Mouse (Mus musculus) intestine, postnatal 0 days (tissue): ENCODE results near the gene Hmgcr. TPM values are rescaled to one million over a fixed set of nuclear protein-coding genes. Genes with fewer than 3 reads are reported as not detected.

Source experiments
- ATAC-seq: fragments of 200-750 bp; cut with Nextera tagmentation; 2 replicates; pipeline ENCODE4 v1.8.0; 2017; ENCODE audit warnings: mild to moderate bottlenecking, moderate TSS enrichment, moderate library complexity
- H3K27ac ChIP-seq: fragments of 300-500 bp; sonication (generic); 2 replicates; pipeline ENCODE4 v1.5.1; 2014; ENCODE audit warnings: mild to moderate bottlenecking, low read depth, low read length, moderate library complexity
- H3K27me3 ChIP-seq: fragments of 300-500 bp; sonication (generic); replicated peaks from 2 replicates; pipeline ENCODE4 v1.6.1; 2014; ENCODE audit warnings: low read length, mixed read lengths; ENCODE audit not compliant: control insufficient read depth, insufficient read depth
- H3K36me3 ChIP-seq: fragments of 300-500 bp; sonication (generic); 2 replicates; pipeline ENCODE4 v1.6.1; 2014; ENCODE audit warnings: mild to moderate bottlenecking, moderate library complexity; ENCODE audit not compliant: control insufficient read depth, insufficient read depth
- H3K4me1 ChIP-seq: fragments of 300-500 bp; sonication (generic); replicated peaks from 2 replicates; pipeline ENCODE4 v1.6.1; 2014; ENCODE audit warnings: antibody characterized with exemption, low read length, mixed read lengths; ENCODE audit not compliant: control insufficient read depth, insufficient read depth
- H3K4me2 ChIP-seq: fragments of 300-500 bp; sonication (generic); replicated peaks from 2 replicates; pipeline ENCODE4 v1.6.1; 2014; ENCODE audit warnings: low read depth, mild to moderate bottlenecking, moderate library complexity
- H3K4me3 ChIP-seq: fragments of 300-500 bp; sonication (generic); 2 replicates; pipeline ENCODE4 v1.5.1; 2014; ENCODE audit warnings: low read depth, low read length
- H3K9ac ChIP-seq: fragments of 300-500 bp; sonication (generic); 2 replicates; pipeline ENCODE4 v1.6.1; 2014; ENCODE audit warnings: mild to moderate bottlenecking, low read depth, low read length
- H3K9me3 ChIP-seq: fragments of 300-500 bp; sonication (generic); 2 replicates; pipeline ENCODE4 v1.6.1; 2016; ENCODE audit warnings: mixed run types; ENCODE audit not compliant: control insufficient read depth
- CTCF ChIP-seq: sonication (generic); IDR thresholded peaks from 2 replicates; pipeline ENCODE4 v1.5.1; 2016; ENCODE audit warnings: low read depth, mild to moderate bottlenecking, control low read depth, antibody characterized with exemption, moderate library complexity
- WGBS: fragments of 180-500 bp; shearing (Covaris S2); extraction: QIAGEN DNeasy Blood & Tissue Kit; methylation state at CpG from one replicate; pipeline ENCODE4 v1.1.7; 2014; 5-methylcytosine and 5-hydroxymethylcytosine counted together
- polyA plus RNA-seq: library from polyadenylated mRNA; unstranded; fragments of >200 nt; fragmentation: Nextera tagmentation; extraction: Ambion mirVana; gene quantifications from 2 replicates; pipeline ENCODE4 v1.2.1, GENCODE M21; 2015

The Hmgcr gene
- polyA plus RNA-seq, result 23.2 and 24.4 TPM in 2 replicates

- WGBS, result under 1% methylated on average over 70 of the region's 70 CpGs
- peaks cover 7% of the 10 kb centered on the region for H3K36me3 ChIP-seq
- peak within 1 kb of the TSS; percentile 92 for H3K4me3 ChIP-seq
- peak; percentile 99 for ATAC-seq
- H3K4me2 ChIP-seq, result peak within 1 kb of the TSS; percentile 87
- no peaks in the 10 kb centered on the region for H3K4me1 ChIP-seq
- no peaks in the 10 kb centered on the region for H3K9me3 ChIP-seq
- peak; percentile 27; the same call in 1 of the 2 replicates for TF ChIP-seq CTCF
- H3K27me3 ChIP-seq, result no peaks in the 10 kb centered on the region
- H3K27ac ChIP-seq, result peak within 1 kb of the TSS; percentile 87
- H3K9ac ChIP-seq, result peak within 1 kb of the TSS; percentile 81
Observed at GRCm38 (mm10) chr13:96670406-96671077, at the start of gene Hmgcr. Gene Hmgcr, minus strand, starts transcription at chr13:96670936.

- Histone ChIP-seq H3K27me3 (no peaks in the 10 kb centered on the region), H3K4me2 (no peak overlapping the region), H3K9ac (no peak overlapping the region), H3K4me3 (no peak overlapping the region), H3K4me1 (no peaks in the 10 kb centered on the region), H3K27ac (no peak overlapping the region), H3K36me3 (no peaks in the 10 kb centered on the region), H3K9me3 (no peaks in the 10 kb centered on the region)
- no peak for ATAC-seq
- no peak for TF ChIP-seq CTCF
- 72% methylated on average over 2 of the region's 2 CpGs for WGBS
Observed at GRCm38 (mm10) chr13:96720003-96720402, 49.3 kb upstream of the Hmgcr start.

GRCm38 (mm10) chr13:96717821-96718220, 47.1 kb upstream of the Hmgcr start:
- Histone ChIP-seq H3K27me3 (no peaks in the 10 kb centered on the region), H3K4me1 (no peaks in the 10 kb centered on the region), H3K27ac (no peak overlapping the region), H3K4me3 (no peak overlapping the region), H3K9me3 (no peaks in the 10 kb centered on the region), H3K9ac (no peak overlapping the region), H3K4me2 (no peak overlapping the region), H3K36me3 (no peaks in the 10 kb centered on the region)
- ATAC-seq, result no peak
- TF ChIP-seq CTCF, result no peak
- WGBS, result 56% methylated on average over 1 of the region's 1 CpGs

GRCm38 (mm10) chr13:96716311-96716710, 45.6 kb upstream of the Hmgcr start:
- 83% methylated on average over 2 of the region's 2 CpGs for WGBS
- no peaks in the 10 kb centered on the region for H3K4me1 ChIP-seq
- H3K4me3 ChIP-seq, result no peak overlapping the region
- TF ChIP-seq CTCF, result no peak
- no peak overlapping the region for H3K27ac ChIP-seq
- no peaks in the 10 kb centered on the region for H3K27me3 ChIP-seq
- H3K9me3 ChIP-seq, result no peaks in the 10 kb centered on the region
- no peak overlapping the region for H3K9ac ChIP-seq
- H3K36me3 ChIP-seq, result no peaks in the 10 kb centered on the region
- H3K4me2 ChIP-seq, result no peak overlapping the region
- no peak for ATAC-seq

- 71% methylated on average over 8 of the region's 8 CpGs for WGBS
- Histone ChIP-seq H3K4me3 (no peak overlapping the region), H3K36me3 (no peaks in the 10 kb centered on the region), H3K4me2 (no peak overlapping the region), H3K27ac (no peak overlapping the region), H3K9me3 (no peaks in the 10 kb centered on the region), H3K4me1 (no peaks in the 10 kb centered on the region), H3K9ac (no peak overlapping the region), H3K27me3 (no peaks in the 10 kb centered on the region)
- no peak for TF ChIP-seq CTCF
- no peak for ATAC-seq
Observed at GRCm38 (mm10) chr13:96709269-96710233, 38.8 kb upstream of the Hmgcr start.

GRCm38 (mm10) chr13:96702567-96703278, 32.0 kb upstream of the Hmgcr start:
- WGBS, result 66% methylated on average over 9 of the region's 9 CpGs
- H3K9ac ChIP-seq, result no peak overlapping the region
- TF ChIP-seq CTCF, result no peak
- H3K4me1 ChIP-seq, result no peaks in the 10 kb centered on the region
- no peaks in the 10 kb centered on the region for H3K27me3 ChIP-seq
- H3K4me2 ChIP-seq, result no peak overlapping the region
- H3K36me3 ChIP-seq, result no peaks in the 10 kb centered on the region
- no peak overlapping the region for H3K27ac ChIP-seq
- H3K9me3 ChIP-seq, result no peaks in the 10 kb centered on the region
- ATAC-seq, result no peak
- H3K4me3 ChIP-seq, result no peak overlapping the region
